In genomic region chr19:42006568-42006967, GRCm38 (mm10) we compare ENCODE assay signal across 1 mouse cellular context.
TF ChIP-seq lines count a peak whose summit lies in the region.

No protein-coding gene starts in this region.

TF ChIP-seq in C2C12, 6 proteins besides CTCF, POLR2A, EP300 and RAD21:
- TF ChIP-seq FOSL1 (IDR thresholded peaks at IDR 0.05; ENCODE audit: insufficient read depth, low read length, poor library complexity, severe bottlenecking) = no peak
- peak; percentile 79 for TF ChIP-seq MAX (IDR thresholded peaks at IDR 0.05)
- no peak for TF ChIP-seq USF1 (IDR thresholded peaks at IDR 0.05; ENCODE audit: low read depth)
